Mouse (Mus musculus): ENCODE measurements around the gene Olfr1370.
"Not testable (repeated sequence)": the region's sequence is repeated elsewhere in the genome, so short reads cannot be mapped to it uniquely, and the experiment has no call there.

The Olfr1370 gene

DNA sequence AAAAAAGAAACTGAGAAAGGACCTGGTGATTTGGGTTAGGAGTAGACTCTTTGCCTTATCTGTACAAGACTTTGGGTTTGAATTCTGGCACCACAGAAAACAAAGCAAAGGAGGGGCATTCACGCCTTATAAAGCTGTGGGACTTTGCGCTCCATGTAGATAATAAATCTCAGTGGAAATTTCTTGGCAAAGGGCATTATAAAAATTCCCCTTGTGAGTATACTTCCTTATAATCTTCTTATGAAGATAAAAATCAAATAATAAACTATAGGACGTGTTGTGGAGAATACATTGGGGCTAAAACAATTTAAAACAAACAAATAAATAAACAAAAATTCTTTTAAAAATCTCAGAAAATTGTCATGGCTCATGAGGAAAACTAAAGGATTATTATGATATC lies at the start of gene Olfr1370:
Olfr1370 (minus strand) TSS at position 101 of the 400 bp plus-strand sequence.
- no peak for DNase-seq (ENCODE audit: low spot score in 2 of 2)

DNA sequence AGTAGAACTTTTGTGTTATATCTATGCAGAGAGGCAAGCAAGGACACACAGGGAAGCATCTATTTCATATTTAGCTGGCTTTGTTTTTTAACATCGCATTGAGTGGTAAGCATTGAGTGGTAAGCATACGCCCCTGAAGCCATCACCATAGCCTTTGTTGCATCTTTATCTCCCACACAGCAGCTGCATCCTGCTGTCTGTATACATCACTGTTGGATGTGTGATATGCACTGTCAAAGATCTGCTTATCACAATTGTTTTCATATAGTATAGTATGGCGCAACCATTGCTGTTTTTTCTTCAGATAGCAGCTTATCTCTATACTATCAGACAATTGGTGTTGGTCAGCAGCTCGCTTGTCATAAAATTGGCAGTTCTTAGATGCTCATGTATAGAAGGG lies 39.4 kb upstream of the Olfr1370 start:
- no peak for DNase-seq (ENCODE audit: low spot score in 2 of 2)

DNA sequence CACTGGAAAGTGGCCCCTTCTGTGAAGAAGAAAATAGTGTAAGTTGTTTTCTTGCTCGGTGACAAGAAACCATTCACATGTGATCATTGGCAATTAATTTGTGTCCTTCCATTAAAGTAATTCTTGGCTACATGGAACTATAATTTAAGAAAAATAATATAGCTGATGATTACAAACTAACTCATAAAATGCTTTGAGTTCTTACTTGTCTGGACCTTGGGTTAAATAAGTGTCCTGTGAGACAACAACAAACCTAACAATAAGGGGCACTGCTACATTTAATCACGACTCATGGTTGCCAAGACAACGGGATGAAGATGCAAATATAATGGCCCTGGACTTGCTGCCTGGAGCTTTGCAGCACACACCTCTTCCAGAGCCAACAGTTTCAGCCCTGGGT lies 36.4 kb upstream of the Olfr1370 start, which contains the start of gene Olfr1369-ps1:
Olfr1369-ps1 (plus strand) TSS at position 301 of the 400 bp plus-strand sequence.
- not testable (repeated sequence) for DNase-seq (ENCODE audit: low spot score in 2 of 2)

DNA sequence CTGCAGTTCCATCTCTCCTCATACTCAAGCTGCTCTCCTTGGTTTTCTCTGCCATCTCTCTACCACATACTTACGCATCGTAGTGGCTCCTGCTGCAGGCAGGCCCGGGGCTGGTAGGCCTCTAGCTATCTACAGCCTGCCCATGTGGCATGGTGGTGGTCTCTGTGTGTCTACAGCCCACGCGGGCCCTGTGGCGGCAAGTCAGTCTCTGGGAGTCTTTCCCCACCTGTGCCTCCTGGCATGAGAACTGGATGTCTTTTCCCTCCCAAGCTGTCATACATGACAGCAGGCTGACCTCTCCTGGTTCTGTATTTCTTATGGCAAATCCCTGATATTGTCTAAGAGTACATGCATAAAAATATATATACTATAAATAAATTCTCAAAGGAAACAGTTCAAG lies 35.7 kb upstream of the Olfr1370 start:
- no peak for DNase-seq (ENCODE audit: low spot score in 2 of 2)

DNA sequence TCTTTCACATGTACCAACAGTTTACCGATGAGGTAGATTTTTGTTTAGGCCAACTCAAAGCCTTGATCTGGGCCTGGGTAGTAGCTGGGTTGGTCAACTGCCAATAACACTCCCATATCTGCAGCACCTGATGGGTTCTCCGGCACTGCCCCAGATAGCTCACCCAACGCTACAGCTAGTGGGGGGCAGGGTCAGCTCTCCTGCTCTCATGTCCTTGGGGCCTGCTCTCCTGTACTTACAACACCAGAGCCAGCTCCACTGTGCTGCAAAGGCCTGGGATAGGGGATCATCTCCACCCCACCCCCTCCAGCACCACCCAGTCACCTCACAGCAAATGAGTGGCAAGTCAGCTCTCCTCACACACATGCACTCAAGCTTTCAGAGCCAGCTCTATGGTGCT lies 35.0 kb upstream of the Olfr1370 start:
- DNase-seq (ENCODE audit: low spot score in 2 of 2) = no peak

DNA sequence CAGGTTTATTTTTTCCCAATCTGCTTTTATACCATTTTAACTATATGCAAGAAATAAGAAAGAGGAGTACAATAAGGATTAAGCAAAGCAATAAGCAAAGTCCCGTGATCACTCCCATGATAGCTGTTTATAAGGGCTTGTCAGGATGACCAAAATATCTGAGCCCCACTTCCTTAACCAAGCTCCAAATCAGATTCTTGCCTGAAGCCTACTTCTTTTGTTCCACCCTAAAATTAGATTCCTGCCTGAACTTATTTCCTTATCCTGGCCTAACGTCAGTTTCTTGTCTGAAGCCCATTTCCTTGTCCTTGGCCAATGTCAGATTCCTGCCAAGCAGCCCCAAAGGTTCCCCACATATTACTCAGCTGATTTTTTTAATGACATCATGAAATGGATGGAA lies 7.9 kb upstream of the Olfr1370 start:
- DNase-seq (ENCODE audit: low spot score in 2 of 2) = no peak

DNA sequence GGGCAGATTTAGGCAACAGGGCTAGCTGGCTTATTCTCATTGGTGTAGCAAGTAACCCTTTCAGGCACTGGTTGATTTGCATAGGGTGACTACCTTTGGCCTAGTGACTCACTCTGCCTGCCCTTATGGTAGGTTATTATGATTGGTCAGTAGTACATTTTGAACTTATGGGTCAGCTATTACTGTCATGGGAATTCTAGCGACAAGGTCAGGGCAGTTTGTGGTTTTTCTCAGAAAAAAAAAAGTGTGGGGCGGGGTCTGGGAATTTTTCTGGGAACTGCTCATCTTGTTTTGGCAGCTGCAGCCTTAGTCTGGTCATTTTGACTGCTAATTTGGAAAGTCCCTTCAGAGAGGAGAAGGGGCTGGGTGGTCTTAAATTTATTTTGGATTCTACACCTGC lies 8.7 kb downstream of the Olfr1370 start:
- DNase-seq (ENCODE audit: low spot score in 2 of 2) = no peak

DNA sequence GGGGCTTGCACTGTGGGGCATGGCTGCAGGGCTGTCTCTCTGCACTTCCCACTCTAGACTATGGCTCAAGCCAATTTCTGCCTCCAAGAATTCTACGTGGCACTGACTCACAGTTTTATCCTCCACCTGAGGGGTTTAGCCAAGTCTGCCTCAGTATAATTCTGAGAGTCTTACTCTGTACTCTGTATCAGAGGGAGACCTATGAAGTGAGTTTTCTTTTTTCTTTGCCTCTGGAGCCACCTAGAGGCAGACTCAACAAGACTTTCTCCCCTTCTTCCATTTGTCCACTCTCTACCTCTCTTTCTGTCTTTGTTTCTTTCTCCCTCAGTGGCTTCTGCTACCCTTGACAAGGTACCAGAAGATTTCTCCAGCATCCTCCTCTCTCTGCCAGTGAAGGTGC lies 24.6 kb downstream of the Olfr1370 start:
- DNase-seq (ENCODE audit: low spot score in 2 of 2) = no peak

DNA sequence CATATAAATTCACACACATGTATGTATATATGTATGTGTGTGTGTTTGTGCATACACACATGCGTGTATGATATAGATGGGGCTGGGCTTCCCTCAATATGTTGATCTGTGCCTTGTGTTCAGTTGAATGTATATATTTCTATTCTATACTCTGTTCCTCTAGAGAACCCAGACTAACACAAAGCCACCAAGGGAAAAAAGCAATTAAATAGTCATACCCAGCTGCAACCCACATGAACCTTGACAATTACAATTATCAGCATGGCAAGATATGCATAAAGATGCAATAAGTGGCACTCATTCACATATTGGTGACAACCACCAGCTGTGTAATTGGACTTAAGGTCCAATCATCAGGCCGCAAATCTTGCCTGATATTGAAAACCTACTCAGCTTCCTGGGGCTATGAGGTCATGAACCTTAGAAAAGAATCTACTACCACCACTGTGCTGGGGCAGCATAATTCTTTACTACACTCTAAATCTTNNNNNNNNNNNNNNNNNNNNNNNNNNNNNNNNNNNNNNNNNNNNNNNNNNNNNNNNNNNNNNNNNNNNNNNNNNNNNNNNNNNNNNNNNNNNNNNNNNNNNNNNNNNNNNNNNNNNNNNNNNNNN lies 34.1 kb downstream of the Olfr1370 start:
- no peak for DNase-seq (ENCODE audit: low spot score in 2 of 2)

DNA sequence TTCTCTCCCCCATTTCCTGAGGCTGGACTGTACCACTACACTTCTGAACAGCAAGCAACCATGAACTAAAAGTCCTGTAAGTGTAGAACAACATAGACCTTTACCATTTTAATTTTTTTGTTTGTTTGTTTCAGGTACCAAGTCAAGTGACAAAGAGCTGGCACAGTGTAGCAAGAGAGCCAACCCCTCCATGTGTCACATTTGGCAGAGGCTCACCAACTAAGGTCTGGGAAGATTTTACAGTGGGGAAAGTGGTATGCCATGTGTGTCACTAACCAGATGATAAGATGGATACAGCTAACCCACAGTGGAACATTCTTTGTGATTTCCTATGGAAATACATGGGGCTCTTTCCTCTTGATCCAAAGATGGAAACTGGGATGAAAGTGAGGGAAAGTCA lies 38.8 kb downstream of the Olfr1370 start:
- DNase-seq (ENCODE audit: low spot score in 2 of 2) = no peak

DNA sequence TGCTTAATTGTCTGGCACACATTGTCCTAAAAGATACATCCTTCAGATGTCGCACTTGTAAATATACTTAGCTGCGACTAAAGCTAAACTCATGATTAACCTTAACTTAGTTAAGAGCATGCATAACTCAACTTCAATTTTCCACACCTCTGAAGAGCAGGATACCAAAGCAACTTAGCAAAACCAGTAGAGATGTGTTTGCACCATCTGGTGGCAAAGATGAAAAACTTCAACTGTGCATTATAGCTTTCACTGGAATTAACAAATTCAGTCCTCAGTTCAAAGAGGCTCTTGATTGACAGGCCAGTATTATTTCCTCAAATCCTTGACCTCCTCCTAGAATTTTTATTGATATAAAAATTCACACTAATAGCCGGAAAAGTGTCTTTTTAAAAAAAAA lies 39.7 kb downstream of the Olfr1370 start:
- no peak for DNase-seq (ENCODE audit: low spot score in 2 of 2)

DNA sequence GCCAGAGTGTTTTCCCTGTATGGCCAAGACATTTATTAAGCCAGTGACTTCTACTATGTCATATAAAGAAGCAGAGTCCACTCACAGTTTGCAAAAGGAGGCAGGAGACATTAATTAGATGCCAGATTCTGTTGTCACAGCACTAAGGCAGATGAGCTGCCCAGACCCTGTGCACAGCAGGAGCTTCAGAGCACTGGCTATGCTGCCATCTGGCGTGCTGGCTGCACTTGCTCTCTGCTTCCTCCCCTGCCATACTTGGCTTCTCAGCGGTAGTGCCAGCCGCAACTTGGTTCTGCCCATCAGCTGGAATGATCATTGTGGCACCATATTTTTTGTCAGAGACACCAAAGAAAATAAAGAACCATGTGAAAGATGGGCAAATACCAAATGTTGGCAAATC lies 41.6 kb downstream of the Olfr1370 start:
- no peak for DNase-seq (ENCODE audit: low spot score in 2 of 2)

DNA sequence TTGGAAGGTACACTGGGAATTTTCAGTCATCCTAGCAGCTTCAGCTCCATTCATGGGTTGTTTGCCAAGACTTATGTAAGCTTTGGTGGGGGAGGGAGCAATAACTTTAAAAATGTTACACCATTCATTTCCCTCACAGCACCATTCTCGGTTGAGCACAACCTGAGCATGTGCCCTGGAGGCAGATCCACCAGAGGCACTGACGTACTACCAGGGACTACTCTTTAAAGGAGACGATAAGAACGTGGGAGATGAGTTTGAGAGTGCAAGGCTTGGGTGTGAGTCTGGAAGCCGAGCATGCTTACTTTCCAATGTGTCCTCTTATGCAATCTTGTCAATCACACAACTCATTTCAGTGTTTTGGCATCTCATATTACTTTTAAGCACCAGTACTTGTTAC lies 49.9 kb downstream of the Olfr1370 start:
- DNase-seq (ENCODE audit: low spot score in 2 of 2) = no peak
